Mouse (Mus musculus) thymus, adult 2 months (tissue): ENCODE data around the gene Stk17b.

Experiments
- CTCF ChIP-seq: fragments of 200-500 bp; IDR thresholded peaks from 2 replicates; pipeline ENCODE4 v1.5.1; 2012; ENCODE audit warnings: mild to moderate bottlenecking, control low read depth, low read length, moderate library complexity, borderline replicate concordance; ENCODE audit not compliant: control insufficient read depth, poor library complexity, insufficient read depth; ENCODE audit errors: extremely low read depth
- POLR2A ChIP-seq: fragments of 200-500 bp; IDR thresholded peaks from 2 replicates; pipeline ENCODE4 v1.6.1; 2012; ENCODE audit warnings: mild to moderate bottlenecking, low read length, control low read depth, moderate library complexity; ENCODE audit not compliant: control insufficient read depth, poor library complexity, insufficient read depth; ENCODE audit errors: extremely low read depth

GRCm38 (mm10) chr1:53772967-53773366 lies 12.1 kb downstream of the Stk17b start:
- TF ChIP-seq CTCF (no peak), POLR2A (no peak)
